8 mouse cellular contexts compared by ENCODE assay signal in genomic region chr4:156108606-156109546, GRCm38 (mm10). TPM values are rescaled to one million over a fixed set of nuclear protein-coding genes. Genes with fewer than 3 reads are reported as not detected.
DNase-seq lines count a peak whose midpoint lies in the region; ATAC-seq and TF ChIP-seq lines count a peak whose summit lies in the region.

No protein-coding gene starts in this region.

- TF ChIP-seq CTCF in lung, postnatal 0 days (IDR thresholded peaks at IDR 0.05) = peak; percentile 37; the same call in 1 of the 2 replicates

- peaks cover 10% of the 10 kb centered on the region; the same call in 1 of the 2 replicates for H3K4me1 ChIP-seq in embryonic facial prominence, embryonic 10.5 days
- no peaks in the 10 kb centered on the region; the same call in 1 of the 2 replicates for H3K4me1 ChIP-seq in heart, embryonic 11.5 days (ENCODE audit: control insufficient read depth, insufficient read depth, low read length)
- peaks cover 7% of the 10 kb centered on the region for H3K4me1 ChIP-seq in kidney, embryonic 16.5 days (ENCODE audit: insufficient read depth, low read length)
- H3K4me1 ChIP-seq in lung, postnatal 0 days (ENCODE audit: insufficient read depth, low read depth, low read length) = peaks cover 4% of the 10 kb centered on the region; the same call in 1 of the 2 replicates

- peak overlapping the region; percentile 66; the same call in 1 of the 2 replicates for H3K9ac ChIP-seq in heart, embryonic 11.5 days (ENCODE audit: low read depth, low read length)
- H3K9ac ChIP-seq in kidney, embryonic 16.5 days (replicated peaks; ENCODE audit: low read length) = peak overlapping the region; percentile 81
- peak overlapping the region; percentile 36; the same call in 1 of the 2 replicates for H3K9ac ChIP-seq in lung, postnatal 0 days (replicated peaks; ENCODE audit: low read depth)

- no peak for TF ChIP-seq EP300 in lung, postnatal 0 days (IDR thresholded peaks at IDR 0.05)

- peak overlapping the region; percentile 80 for H3K4me3 ChIP-seq in embryonic facial prominence, embryonic 10.5 days
- H3K4me3 ChIP-seq in heart, embryonic 11.5 days (ENCODE audit: low read depth, low read length) = peak overlapping the region; percentile 80
- peak overlapping the region; percentile 92 for H3K4me3 ChIP-seq in kidney, embryonic 16.5 days (ENCODE audit: low read length)
- peak overlapping the region; percentile 57 for H3K4me3 ChIP-seq in lung, postnatal 0 days (ENCODE audit: low read depth, low read length)

- no peaks in the 10 kb centered on the region for H3K27me3 ChIP-seq in embryonic facial prominence, embryonic 10.5 days (replicated peaks; ENCODE audit: low read depth, poor library complexity, severe bottlenecking)
- no peaks in the 10 kb centered on the region for H3K27me3 ChIP-seq in heart, embryonic 11.5 days (ENCODE audit: control insufficient read depth, insufficient read depth, low read length)
- no peaks in the 10 kb centered on the region for H3K27me3 ChIP-seq in kidney, embryonic 16.5 days (ENCODE audit: insufficient read depth, low read length)
- no peaks in the 10 kb centered on the region for H3K27me3 ChIP-seq in lung, postnatal 0 days (replicated peaks; ENCODE audit: insufficient read depth, low read length)

- peak overlapping the region; percentile 54 for H3K4me2 ChIP-seq in heart, embryonic 11.5 days
- peak overlapping the region; percentile 57 for H3K4me2 ChIP-seq in kidney, embryonic 16.5 days (replicated peaks; ENCODE audit: low read depth, low read length)
- peak overlapping the region; percentile 54 for H3K4me2 ChIP-seq in lung, postnatal 0 days (replicated peaks; ENCODE audit: low read depth, low read length)

- DNase-seq in ES-CJ7 (ENCODE audit: low read depth, low spot score) = peak; percentile 81
- DNase-seq in adrenal gland, adult 8-10 months = peak; percentile 57
- peak; percentile 71 for DNase-seq in embryonic facial prominence, embryonic 10.5 days (ENCODE audit: low spot score)
- DNase-seq in lung, postnatal 0 days (ENCODE audit: low spot score) = peak; percentile 83
- DNase-seq in retina, postnatal 1 day = peak; percentile 68

- H3K9me3 ChIP-seq in embryonic facial prominence, embryonic 10.5 days = no peaks in the 10 kb centered on the region
- H3K9me3 ChIP-seq in heart, embryonic 11.5 days (replicated peaks; ENCODE audit: control insufficient read depth, low read length) = no peaks in the 10 kb centered on the region
- no peaks in the 10 kb centered on the region for H3K9me3 ChIP-seq in kidney, embryonic 16.5 days (ENCODE audit: low read length)
- H3K9me3 ChIP-seq in lung, postnatal 0 days (ENCODE audit: low read length) = no peaks in the 10 kb centered on the region

- H3K27ac ChIP-seq in embryonic facial prominence, embryonic 10.5 days (replicated peaks) = peak overlapping the region; percentile 92
- peak overlapping the region; percentile 58; the same call in 1 of the 2 replicates for H3K27ac ChIP-seq in heart, embryonic 11.5 days (ENCODE audit: low read depth, low read length)
- peak overlapping the region; percentile 90 for H3K27ac ChIP-seq in kidney, embryonic 16.5 days (ENCODE audit: low read length)
- peak overlapping the region; percentile 68 for H3K27ac ChIP-seq in lung, postnatal 0 days (ENCODE audit: low read length)

- WGBS in embryonic facial prominence, embryonic 10.5 days = 28% methylated on average over 13 of the region's 13 CpGs
- 26% methylated on average over 13 of the region's 13 CpGs for WGBS in heart, embryonic 11.5 days (ENCODE audit: insufficient replicate concordance)
- WGBS in kidney, embryonic 16.5 days = 21% methylated on average over 13 of the region's 13 CpGs
- 18% methylated on average over 12 of the region's 13 CpGs for WGBS in lung, postnatal 0 days

- H3K36me3 ChIP-seq in embryonic facial prominence, embryonic 10.5 days (replicated peaks) = peaks cover 13% of the 10 kb centered on the region
- no peaks in the 10 kb centered on the region for H3K36me3 ChIP-seq in heart, embryonic 11.5 days (ENCODE audit: control insufficient read depth, insufficient read depth, low read length)
- H3K36me3 ChIP-seq in kidney, embryonic 16.5 days (ENCODE audit: insufficient read depth, low read length) = no peaks in the 10 kb centered on the region
- H3K36me3 ChIP-seq in lung, postnatal 0 days (ENCODE audit: insufficient read depth, low read length) = no peaks in the 10 kb centered on the region

- 0 out of 2 replicates have a peak, but pooled peaks have one; percentile 63 for ATAC-seq in heart, embryonic 11.5 days (replicated peaks; ENCODE audit: insufficient number of reproducible peaks, low FRiP score, low TSS enrichment)
- peak; percentile 77 for ATAC-seq in kidney, embryonic 16.5 days (ENCODE audit: low FRiP score, low TSS enrichment)
- peak; percentile 32 for ATAC-seq in lung, postnatal 0 days
- no peak for ATAC-seq in inflammation-experienced regulatory T-cells, adult 6 months

RNA-seq across cellular contexts. Expression of gene 9430015G10Rik, which starts 0.9 kb away (rescaled TPM):
- 10 to 100 TPM; 10.7 to 22.9 (median 14.1) TPM for total RNA-seq in adrenal gland, adult 8-10 months (2022)
- 73.9 and 76.9 TPM in 2 replicates for polyA plus RNA-seq in embryonic facial prominence, embryonic 10.5 days (2016; fragmentation: Nextera tagmentation; extraction: Ambion mirVana)
- 23.6 and 26.5 TPM in 2 replicates for polyA plus RNA-seq in heart, embryonic 11.5 days (2014; fragmentation: Nextera tagmentation; extraction: Ambion mirVana)
- 48.3 and 48.7 TPM in 2 replicates for polyA plus RNA-seq in kidney, embryonic 16.5 days (2015; fragmentation: Nextera tagmentation; extraction: Ambion mirVana)
- 5.9 and 6.8 TPM in 2 replicates for polyA plus RNA-seq in lung, postnatal 0 days (2015; fragmentation: Nextera tagmentation; extraction: Ambion mirVana)
- polyA plus RNA-seq in inflammation-experienced regulatory T-cells, adult 6 months (2017; shearing (Covaris generic)) = 10 to 100 TPM in 2 of 3 experiments, 1 to 10 TPM in 1; 8.6 to 32.7 (median 20.0) TPM

RNA-seq across cellular contexts. Expression of gene Rnf223, which starts 21.4 kb away (rescaled TPM):
- total RNA-seq in adrenal gland, adult 8-10 months (2022) = under 1 TPM in 3 of 4 experiments, not detected in 1; 0.11 to 0.23 (median 0.22) TPM
- 0.70 and 0.89 TPM in 2 replicates for polyA plus RNA-seq in embryonic facial prominence, embryonic 10.5 days (2016; fragmentation: Nextera tagmentation; extraction: Ambion mirVana)
- polyA plus RNA-seq in heart, embryonic 11.5 days (2014; fragmentation: Nextera tagmentation; extraction: Ambion mirVana) = 0.10 TPM in 1 of 2 replicates, not detected in the other
- polyA plus RNA-seq in kidney, embryonic 16.5 days (2015; fragmentation: Nextera tagmentation; extraction: Ambion mirVana) = 0.19 and 0.32 TPM in 2 replicates
- polyA plus RNA-seq in lung, postnatal 0 days (2015; fragmentation: Nextera tagmentation; extraction: Ambion mirVana) = 0.07 TPM in 1 of 2 replicates, not detected in the other
- polyA plus RNA-seq in inflammation-experienced regulatory T-cells, adult 6 months (2017; shearing (Covaris generic)) = not detected

RNA-seq across cellular contexts. Expression of gene Ttll10, which starts 49.7 kb away (rescaled TPM):
- total RNA-seq in adrenal gland, adult 8-10 months (2022) = 1 to 10 TPM in 1 of 4 experiments, under 1 TPM in 2, not detected in 1; 0.38 to 1.2 (median 0.86) TPM
- polyA plus RNA-seq in embryonic facial prominence, embryonic 10.5 days (2016; fragmentation: Nextera tagmentation; extraction: Ambion mirVana) = 0.69 and 0.95 TPM in 2 replicates
- polyA plus RNA-seq in heart, embryonic 11.5 days (2014; fragmentation: Nextera tagmentation; extraction: Ambion mirVana) = 0.36 TPM in 1 of 2 replicates, not detected in the other
- 7.4 and 10.1 TPM in 2 replicates for polyA plus RNA-seq in kidney, embryonic 16.5 days (2015; fragmentation: Nextera tagmentation; extraction: Ambion mirVana)
- 2.1 and 2.5 TPM in 2 replicates for polyA plus RNA-seq in lung, postnatal 0 days (2015; fragmentation: Nextera tagmentation; extraction: Ambion mirVana)
- polyA plus RNA-seq in inflammation-experienced regulatory T-cells, adult 6 months (2017; shearing (Covaris generic)) = 1 to 10 TPM in 1 of 3 experiments, under 1 TPM in 2; 0.26 to 1.1 (median 0.55) TPM
